Mouse (Mus musculus): Measurements from ENCODE around the gene Olfr1135. TPM values are rescaled to one million over a fixed set of nuclear protein-coding genes. Genes with fewer than 3 reads are reported as not detected.

The Olfr1135 gene
- total RNA-seq (2014; fragmentation: Nextera tagmentation) (not detected in 2 replicates), total RNA-seq (2017) (0.05 TPM in 1 of 2 replicates, not detected in the other), polyA plus RNA-seq (2012) (not detected in 2 replicates)

DNA sequence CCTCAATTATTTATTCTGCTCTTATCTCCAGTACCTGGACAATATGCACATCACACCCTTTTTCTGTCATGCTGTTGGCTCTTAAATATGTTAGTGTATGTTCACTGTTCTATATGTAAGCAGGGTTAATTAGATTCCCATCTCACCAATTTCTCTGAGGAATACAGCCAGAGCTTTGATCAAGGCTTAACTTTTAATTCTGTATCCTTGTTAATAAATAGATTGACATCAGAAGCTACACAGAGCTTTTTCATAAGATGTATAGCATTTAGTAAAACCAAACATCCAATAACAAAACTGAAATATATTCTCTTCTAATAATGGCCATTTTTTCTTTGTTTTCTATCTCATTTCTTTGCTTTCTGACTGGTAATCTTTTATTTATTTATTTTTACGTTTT, at the start of gene Olfr1135:
Gene Olfr1135, minus strand, starts transcription at position 101 of the 400 bp plus-strand sequence.
- no peak for DNase-seq (ENCODE audit: low spot score)
- Histone ChIP-seq H3K27me3 (ENCODE audit: insufficient read depth, low read length) (no peaks in the 10 kb centered on the region), H3K36me3 (replicated peaks) (no peaks in the 10 kb centered on the region), H3K4me1 (ENCODE audit: insufficient read depth, low read depth, low read length) (no peaks in the 10 kb centered on the region), H3K9me3 (replicated peaks) (no peaks in the 10 kb centered on the region), H3K4me3 (ENCODE audit: low read depth, low read length) (no peak within 1 kb of the TSS)
- no peak for TF ChIP-seq TAL1 (conservative IDR thresholded peaks at IDR 0.05; ENCODE audit: low read depth, low read length)
- no peak for TF ChIP-seq POLR2AphosphoS5 (IDR thresholded peaks at IDR 0.05; ENCODE audit: insufficient replicate concordance, low read depth, low read length)
- TF ChIP-seq GATA2 (IDR thresholded peaks at IDR 0.05; ENCODE audit: borderline replicate concordance, low read depth, low read length): no peak
- TF ChIP-seq CTCF (IDR thresholded peaks at IDR 0.05; ENCODE audit: low read depth, low read length): no peak
- TF ChIP-seq GATA1 (IDR thresholded peaks at IDR 0.05; ENCODE audit: borderline replicate concordance, low read length): no peak
- ATAC-seq (ENCODE audit: extremely low read depth, insufficient number of reproducible peaks, low FRiP score, poor library complexity, severe bottlenecking): no peak

DNA sequence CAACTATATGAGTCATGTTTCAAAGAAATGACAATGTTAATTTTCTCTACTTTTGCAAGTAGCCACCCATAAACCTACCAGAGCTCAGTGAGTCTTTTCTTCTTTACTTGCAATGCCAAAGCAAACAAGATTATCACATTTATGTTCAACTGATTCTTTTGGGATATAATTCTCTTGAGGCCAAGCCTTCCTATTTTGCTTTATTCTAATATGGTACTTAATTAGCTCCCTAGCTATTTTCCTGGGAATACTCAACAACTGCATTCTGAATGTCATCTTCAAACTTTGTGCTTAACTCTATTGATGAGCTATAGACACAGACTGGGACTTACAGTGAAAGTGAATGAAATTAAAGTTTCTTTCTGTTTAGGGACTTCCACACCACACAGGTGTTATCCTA, 39.6 kb upstream of the Olfr1135 start, which contains the start of gene Olfr1137:
Gene Olfr1137, minus strand, starts transcription at position 101 of the 400 bp plus-strand sequence.
- no peak for DNase-seq (ENCODE audit: low spot score)
- TF ChIP-seq GATA2 (IDR thresholded peaks at IDR 0.05; ENCODE audit: borderline replicate concordance, low read depth, low read length): no peak
- no peak for TF ChIP-seq CTCF (IDR thresholded peaks at IDR 0.05; ENCODE audit: low read depth, low read length)
- TF ChIP-seq TAL1 (conservative IDR thresholded peaks at IDR 0.05; ENCODE audit: low read depth, low read length): no peak
- no peak for TF ChIP-seq GATA1 (IDR thresholded peaks at IDR 0.05; ENCODE audit: borderline replicate concordance, low read length)
- TF ChIP-seq POLR2AphosphoS5 (IDR thresholded peaks at IDR 0.05; ENCODE audit: insufficient replicate concordance, low read depth, low read length): no peak
- peaks cover 5% of the 10 kb centered on the region for H3K9me3 ChIP-seq (replicated peaks)
- no peaks in the 10 kb centered on the region for H3K4me1 ChIP-seq (ENCODE audit: insufficient read depth, low read depth, low read length)
- no peak within 1 kb of the TSS for H3K4me3 ChIP-seq (ENCODE audit: low read depth, low read length)
- no peaks in the 10 kb centered on the region for H3K27me3 ChIP-seq (ENCODE audit: insufficient read depth, low read length)
- no peaks in the 10 kb centered on the region for H3K36me3 ChIP-seq (replicated peaks)
- ATAC-seq (ENCODE audit: extremely low read depth, insufficient number of reproducible peaks, low FRiP score, poor library complexity, severe bottlenecking): no peak

DNA sequence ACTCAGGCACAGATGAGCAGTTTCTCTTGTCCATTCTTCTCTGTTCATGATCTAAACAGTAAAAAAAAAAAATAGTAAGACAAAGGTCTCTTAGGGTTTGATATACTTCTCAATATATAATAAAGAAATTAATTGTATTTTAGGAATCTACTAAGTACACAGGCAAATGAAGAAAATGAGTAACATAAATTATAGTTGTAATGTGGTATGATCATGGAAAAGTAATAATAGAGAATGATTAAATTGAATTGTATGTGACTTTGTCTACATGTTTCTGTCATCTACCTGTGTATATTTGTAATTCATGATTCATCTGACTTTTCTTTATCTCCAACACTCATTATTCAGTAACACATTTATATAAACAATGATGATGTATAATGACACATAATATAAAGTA, 20.4 kb upstream of the Olfr1135 start, which contains the start of gene Olfr1136:
Gene Olfr1136, minus strand, starts transcription at position 101 of the 400 bp plus-strand sequence.
- DNase-seq (ENCODE audit: low spot score): no peak

DNA sequence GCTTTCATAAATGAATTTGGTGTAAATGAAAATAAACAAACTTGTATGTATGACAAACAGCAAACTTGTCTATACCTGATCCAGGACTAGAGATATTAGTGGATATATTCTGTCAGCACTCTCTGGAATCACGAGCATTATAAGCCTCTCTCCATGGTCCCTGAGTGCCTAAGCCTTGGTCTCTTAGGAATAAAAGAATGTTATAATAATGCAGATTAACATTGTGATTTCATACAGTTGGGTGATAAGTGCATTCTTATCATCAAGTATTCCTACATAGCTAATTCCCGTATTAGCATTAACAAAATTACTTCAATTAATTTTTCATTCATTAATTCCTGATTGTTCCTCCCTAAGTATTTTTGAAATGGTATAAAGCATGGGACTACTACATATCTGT, 15.1 kb downstream of the Olfr1135 start, which contains the start of gene Olfr1134:
Gene Olfr1134, minus strand, starts transcription at position 101 of the 400 bp plus-strand sequence.
- ATAC-seq (ENCODE audit: extremely low read depth, insufficient number of reproducible peaks, low FRiP score, poor library complexity, severe bottlenecking) (no peak), DNase-seq (ENCODE audit: low spot score) (no peak)
- Histone ChIP-seq H3K36me3 (replicated peaks) (no peaks in the 10 kb centered on the region), H3K27me3 (ENCODE audit: insufficient read depth, low read length) (no peaks in the 10 kb centered on the region), H3K4me1 (ENCODE audit: insufficient read depth, low read depth, low read length) (no peaks in the 10 kb centered on the region), H3K4me3 (ENCODE audit: low read depth, low read length) (no peak within 1 kb of the TSS), H3K9me3 (replicated peaks) (peaks cover 9% of the 10 kb centered on the region; the same call in 1 of the 2 replicates)
- TF ChIP-seq GATA2 (IDR thresholded peaks at IDR 0.05; ENCODE audit: borderline replicate concordance, low read depth, low read length): no peak
- TF ChIP-seq CTCF (IDR thresholded peaks at IDR 0.05; ENCODE audit: low read depth, low read length): no peak
- no peak for TF ChIP-seq TAL1 (conservative IDR thresholded peaks at IDR 0.05; ENCODE audit: low read depth, low read length)
- no peak for TF ChIP-seq GATA1 (IDR thresholded peaks at IDR 0.05; ENCODE audit: borderline replicate concordance, low read length)
- no peak for TF ChIP-seq POLR2AphosphoS5 (IDR thresholded peaks at IDR 0.05; ENCODE audit: insufficient replicate concordance, low read depth, low read length)

More for the DNA sequence above, 20.4 kb upstream of the Olfr1135 start, which contains the start of gene Olfr1136:
- H3K27me3 ChIP-seq (ENCODE audit: insufficient read depth, low read length): no peaks in the 10 kb centered on the region
- no peaks in the 10 kb centered on the region for H3K36me3 ChIP-seq (replicated peaks)
- no peak for TF ChIP-seq TAL1 (conservative IDR thresholded peaks at IDR 0.05; ENCODE audit: low read depth, low read length)
- TF ChIP-seq GATA1 (IDR thresholded peaks at IDR 0.05; ENCODE audit: borderline replicate concordance, low read length): no peak
- no peak for TF ChIP-seq GATA2 (IDR thresholded peaks at IDR 0.05; ENCODE audit: borderline replicate concordance, low read depth, low read length)
- no peak for TF ChIP-seq POLR2AphosphoS5 (IDR thresholded peaks at IDR 0.05; ENCODE audit: insufficient replicate concordance, low read depth, low read length)
- no peak for TF ChIP-seq CTCF (IDR thresholded peaks at IDR 0.05; ENCODE audit: low read depth, low read length)
- H3K4me3 ChIP-seq (ENCODE audit: low read depth, low read length): no peak within 1 kb of the TSS
- H3K4me1 ChIP-seq (ENCODE audit: insufficient read depth, low read depth, low read length): no peaks in the 10 kb centered on the region
- no peaks in the 10 kb centered on the region for H3K9me3 ChIP-seq (replicated peaks)
- no peak for ATAC-seq (ENCODE audit: extremely low read depth, insufficient number of reproducible peaks, low FRiP score, poor library complexity, severe bottlenecking)

DNA sequence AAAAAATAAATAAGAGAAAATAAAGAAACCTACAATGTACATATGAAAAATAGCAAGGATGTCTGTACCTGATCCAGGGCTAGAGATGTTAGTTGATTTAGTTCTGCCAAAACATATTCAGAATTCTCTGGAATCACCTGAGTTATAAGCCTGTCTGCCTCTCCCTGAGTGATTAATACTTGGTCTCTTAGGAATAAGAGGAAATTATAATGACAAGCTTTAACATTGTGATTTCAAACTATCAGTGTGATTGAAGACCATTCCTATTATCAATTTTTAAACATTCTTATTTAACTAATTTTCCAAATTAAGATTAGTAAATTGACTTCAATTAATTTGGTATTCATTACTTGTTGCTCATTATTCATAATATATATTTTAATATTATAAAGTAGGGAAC, 26.2 kb downstream of the Olfr1135 start, which contains the start of gene Olfr1133:
Gene Olfr1133, minus strand, starts transcription at position 101 of the 400 bp plus-strand sequence.
- no peaks in the 10 kb centered on the region for H3K4me1 ChIP-seq (ENCODE audit: insufficient read depth, low read depth, low read length)
- H3K9me3 ChIP-seq (replicated peaks): no peaks in the 10 kb centered on the region
- ATAC-seq (ENCODE audit: extremely low read depth, insufficient number of reproducible peaks, low FRiP score, poor library complexity, severe bottlenecking): no peak
- no peak for DNase-seq (ENCODE audit: low spot score)
- H3K27me3 ChIP-seq (ENCODE audit: insufficient read depth, low read length): no peaks in the 10 kb centered on the region
- H3K36me3 ChIP-seq (replicated peaks): no peaks in the 10 kb centered on the region
- no peak within 1 kb of the TSS for H3K4me3 ChIP-seq (ENCODE audit: low read depth, low read length)
- TF ChIP-seq POLR2AphosphoS5 (IDR thresholded peaks at IDR 0.05; ENCODE audit: insufficient replicate concordance, low read depth, low read length) (no peak), GATA1 (IDR thresholded peaks at IDR 0.05; ENCODE audit: borderline replicate concordance, low read length) (no peak), TAL1 (conservative IDR thresholded peaks at IDR 0.05; ENCODE audit: low read depth, low read length) (no peak), CTCF (IDR thresholded peaks at IDR 0.05; ENCODE audit: low read depth, low read length) (no peak), GATA2 (IDR thresholded peaks at IDR 0.05; ENCODE audit: borderline replicate concordance, low read depth, low read length) (no peak)

DNA sequence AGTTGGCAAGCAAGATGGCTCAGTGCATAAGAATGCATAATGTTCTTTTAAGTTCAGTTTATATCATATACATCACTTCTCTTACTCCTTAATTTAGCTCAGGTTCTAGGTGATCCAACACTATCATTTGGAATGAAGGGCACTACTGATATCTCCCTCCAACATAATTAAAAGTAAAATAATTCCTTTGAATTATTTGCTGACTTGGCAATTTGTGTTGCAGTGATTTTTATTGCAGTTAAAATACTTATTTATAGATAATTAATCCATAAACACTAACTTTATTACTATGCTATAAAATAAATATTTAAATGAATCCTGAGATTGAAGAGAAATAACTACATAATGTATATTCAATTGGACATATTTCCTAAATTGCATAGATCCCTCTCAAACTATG, 31.0 kb downstream of the Olfr1135 start:
- no peaks in the 10 kb centered on the region for H3K4me1 ChIP-seq (ENCODE audit: insufficient read depth, low read depth, low read length)
- H3K4me3 ChIP-seq (ENCODE audit: low read depth, low read length): no peak overlapping the region
- TF ChIP-seq GATA1 (IDR thresholded peaks at IDR 0.05; ENCODE audit: borderline replicate concordance, low read length): no peak
- TF ChIP-seq TAL1 (conservative IDR thresholded peaks at IDR 0.05; ENCODE audit: low read depth, low read length): no peak
- no peak for TF ChIP-seq CTCF (IDR thresholded peaks at IDR 0.05; ENCODE audit: low read depth, low read length)
- TF ChIP-seq POLR2AphosphoS5 (IDR thresholded peaks at IDR 0.05; ENCODE audit: insufficient replicate concordance, low read depth, low read length): no peak
- no peak for TF ChIP-seq GATA2 (IDR thresholded peaks at IDR 0.05; ENCODE audit: borderline replicate concordance, low read depth, low read length)
- no peaks in the 10 kb centered on the region for H3K9me3 ChIP-seq (replicated peaks)
- DNase-seq (ENCODE audit: low spot score) (no peak), ATAC-seq (ENCODE audit: extremely low read depth, insufficient number of reproducible peaks, low FRiP score, poor library complexity, severe bottlenecking) (no peak)
- no peaks in the 10 kb centered on the region for H3K36me3 ChIP-seq (replicated peaks)
- H3K27me3 ChIP-seq (ENCODE audit: insufficient read depth, low read length): no peaks in the 10 kb centered on the region
